Mouse (Mus musculus): ENCODE data around the gene Pdzrn3. TPM values are rescaled to one million over a fixed set of nuclear protein-coding genes. Genes with fewer than 3 reads are reported as not detected.

The Pdzrn3 gene
- total RNA-seq, 2 experiments from 2014 or later, result 28.6 to 40.4 TPM

DNA sequence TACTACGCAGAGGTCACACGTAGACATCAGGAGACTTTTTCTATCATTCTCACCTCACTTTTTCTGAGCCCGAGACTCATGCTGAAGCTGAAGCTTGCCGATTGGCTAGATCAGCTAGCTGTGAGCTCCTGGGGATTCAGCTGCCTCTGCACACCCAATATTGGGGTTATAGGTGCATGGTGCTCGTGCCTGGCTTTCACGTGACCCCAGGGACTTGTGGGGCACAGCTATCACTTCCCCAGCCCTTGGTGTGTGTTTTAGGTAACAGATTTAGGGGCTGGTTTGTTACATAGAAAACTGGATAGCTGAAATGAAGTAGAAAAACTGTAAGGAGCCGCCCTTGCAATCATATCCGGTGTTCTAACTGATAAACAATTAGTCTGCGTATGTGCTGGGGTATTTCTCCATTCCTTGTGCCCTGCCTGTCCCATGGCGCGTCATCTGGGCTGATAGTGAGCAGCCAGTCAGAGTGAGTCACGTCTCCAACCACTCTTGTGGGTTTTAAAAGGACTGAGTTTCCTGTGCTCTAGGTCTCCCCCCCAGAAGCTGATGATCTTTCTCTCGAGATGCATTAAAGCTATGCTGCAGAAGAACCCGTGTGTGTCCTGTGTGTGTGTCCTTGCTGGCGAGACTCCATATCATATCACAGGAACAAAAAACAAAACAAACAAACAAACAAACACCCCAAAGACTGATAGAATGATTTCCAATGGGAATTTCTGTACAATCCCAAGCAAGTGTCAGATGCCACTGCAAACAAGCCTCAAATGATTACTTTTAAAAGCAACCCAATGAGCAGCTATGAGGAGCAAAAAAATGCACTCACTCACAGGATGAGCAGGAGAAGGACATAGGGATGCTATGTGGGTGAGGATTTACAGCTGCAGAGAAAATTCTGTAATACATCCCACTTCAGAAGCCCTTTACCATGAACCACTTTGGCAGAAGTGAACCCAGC is 79.9 kb downstream of the Pdzrn3 start:
- intact Hi-C loops (cut with DNase I), result no loop called here
- DNase-seq, result no peak

DNA sequence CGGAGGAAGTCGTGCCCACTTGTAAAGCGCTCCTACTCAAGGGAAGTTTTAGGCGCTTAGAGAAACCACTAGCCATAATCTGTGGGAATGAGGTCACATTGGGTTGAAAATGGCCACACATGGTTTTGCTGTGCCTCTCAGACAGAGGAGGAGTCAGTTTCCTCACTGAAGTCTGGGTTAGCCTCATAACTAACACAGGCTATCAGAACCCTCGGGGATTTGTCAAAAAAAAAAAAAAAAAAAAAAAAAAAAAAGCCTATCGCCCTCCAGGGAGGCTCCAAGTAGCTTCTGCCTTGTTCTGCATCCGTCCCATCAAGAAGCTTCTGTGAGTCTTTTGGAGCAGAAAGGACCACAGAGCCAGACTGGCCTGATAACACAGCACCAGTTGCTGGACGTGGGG is 80.7 kb downstream of the Pdzrn3 start:
- intact Hi-C loops (cut with DNase I), result no loop called here

DNA sequence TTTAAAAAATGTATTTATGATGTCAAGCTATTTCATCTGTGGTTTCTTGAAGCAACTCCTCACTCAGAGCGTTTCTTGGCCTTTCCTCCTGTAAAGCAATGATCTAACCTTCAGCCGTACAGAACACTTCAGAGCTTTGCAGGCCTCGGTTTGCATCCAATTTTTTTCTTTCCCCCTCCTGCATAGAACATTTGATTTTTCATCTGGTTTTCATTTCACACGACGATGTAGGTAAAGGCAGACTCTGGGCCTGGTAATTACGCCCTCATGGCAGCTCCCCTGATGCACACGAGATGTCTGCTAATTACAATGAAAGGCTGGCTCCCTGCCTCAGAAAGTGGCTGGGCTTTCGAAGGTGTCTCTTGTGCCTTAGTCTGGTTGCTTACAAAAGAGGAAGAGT is 81.4 kb downstream of the Pdzrn3 start:
- intact Hi-C loops (cut with DNase I), result no loop called here

More for the DNA sequence above, 80.7 kb downstream of the Pdzrn3 start:
- no peak for DNase-seq

DNA sequence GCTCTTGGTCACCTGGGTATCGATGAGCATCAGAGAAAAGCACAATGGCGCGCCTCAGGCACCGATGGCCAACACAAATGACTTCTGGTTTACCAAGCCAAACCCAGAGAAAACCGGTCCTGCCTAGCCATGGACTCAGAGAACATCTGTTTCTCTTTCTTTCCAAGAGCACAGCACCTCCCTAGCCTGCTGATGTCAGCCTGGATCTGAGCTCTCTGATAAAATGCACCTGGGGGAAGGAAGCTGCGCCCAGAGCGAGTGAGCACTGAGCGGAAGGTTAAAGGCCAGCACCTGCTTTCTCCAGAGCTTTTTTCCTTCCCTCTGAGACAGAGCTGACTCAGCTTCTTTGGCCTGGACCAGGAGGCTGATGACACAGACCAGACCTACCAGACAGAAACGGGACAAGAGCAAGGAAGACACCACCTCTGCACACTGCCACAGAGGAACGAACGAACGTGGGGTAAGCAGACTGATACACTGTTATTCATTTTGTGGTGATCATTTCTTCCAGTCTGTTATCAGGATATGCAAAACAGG is 84.6 kb downstream of the Pdzrn3 start:
- intact Hi-C loops (cut with DNase I), result no loop called here
- DNase-seq, result no peak

More for the DNA sequence above, 81.4 kb downstream of the Pdzrn3 start:
- no peak for DNase-seq

GRCm38 (mm10) chr6:101291944-101292343 is 85.8 kb downstream of the Pdzrn3 start:
- intact Hi-C loops (cut with DNase I), result no loop called here
- no peak for DNase-seq

DNA sequence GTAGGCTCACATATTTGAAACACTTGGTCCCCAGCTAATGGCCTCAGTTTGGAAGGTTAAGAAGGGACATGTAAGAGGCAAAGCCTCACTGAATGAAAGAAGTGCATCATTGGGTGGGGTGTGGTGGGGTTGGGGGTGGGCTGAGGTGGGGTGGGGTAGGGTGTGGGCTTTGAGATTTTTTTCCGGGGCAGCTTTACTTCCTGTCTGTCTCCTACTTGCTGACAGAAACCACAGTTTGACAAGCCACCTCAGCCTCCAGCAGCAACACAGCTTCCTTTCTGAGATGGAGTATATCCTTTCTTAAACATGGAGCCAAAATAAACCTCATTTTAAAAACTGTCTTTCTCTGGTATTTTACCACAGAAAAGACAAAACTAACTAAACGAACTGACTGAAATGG is 87.5 kb downstream of the Pdzrn3 start:
- no peak for DNase-seq
- intact Hi-C loops (cut with DNase I), result no loop called here

- DNase-seq, result no peak
- intact Hi-C loops (cut with DNase I), result no loop called here
These were observed 88.3 kb downstream of the Pdzrn3 start for GRCm38 (mm10) chr6:101289428-101289827.

- DNase-seq, result no peak
These were observed 90.0 kb downstream of the Pdzrn3 start for GRCm38 (mm10) chr6:101287566-101288173.

GRCm38 (mm10) chr6:101287077-101287476 is 90.6 kb downstream of the Pdzrn3 start:
- no peak for DNase-seq

More at GRCm38 (mm10) chr6:101287566-101288173, 90.0 kb downstream of the Pdzrn3 start:
- intact Hi-C loops (cut with DNase I), result no loop called here

DNA sequence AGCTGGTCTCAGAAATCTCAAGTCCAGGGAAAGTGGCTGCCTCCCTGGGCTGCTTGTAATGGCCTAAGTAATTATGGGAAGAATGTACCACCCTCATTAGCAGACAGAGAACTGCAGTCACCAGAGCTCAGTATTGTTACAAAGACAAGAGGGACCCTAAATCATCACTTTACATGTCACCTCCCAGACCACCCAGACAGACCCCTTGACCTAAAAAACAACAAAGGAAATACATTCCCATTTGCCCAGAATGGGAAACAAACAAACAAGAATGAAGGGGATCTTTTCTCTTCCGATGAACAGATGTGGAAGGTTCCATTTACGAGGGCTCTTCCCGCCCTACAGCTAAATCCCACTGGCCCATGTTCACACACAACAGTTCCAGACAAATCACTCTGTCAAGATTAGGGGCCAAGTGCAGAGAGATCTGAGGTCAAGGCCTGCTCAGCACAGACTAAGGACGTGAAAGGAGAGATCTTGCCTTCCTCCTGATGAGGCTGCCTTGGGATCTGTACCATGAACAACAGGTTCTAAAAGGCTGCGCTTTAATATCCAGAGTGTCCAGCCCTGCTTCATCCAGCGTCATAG is 93.2 kb downstream of the Pdzrn3 start:
- intact Hi-C loops (cut with DNase I), result no loop called here
- DNase-seq, result no peak

More at GRCm38 (mm10) chr6:101287077-101287476, 90.6 kb downstream of the Pdzrn3 start:
- intact Hi-C loops (cut with DNase I), result no loop called here

DNA sequence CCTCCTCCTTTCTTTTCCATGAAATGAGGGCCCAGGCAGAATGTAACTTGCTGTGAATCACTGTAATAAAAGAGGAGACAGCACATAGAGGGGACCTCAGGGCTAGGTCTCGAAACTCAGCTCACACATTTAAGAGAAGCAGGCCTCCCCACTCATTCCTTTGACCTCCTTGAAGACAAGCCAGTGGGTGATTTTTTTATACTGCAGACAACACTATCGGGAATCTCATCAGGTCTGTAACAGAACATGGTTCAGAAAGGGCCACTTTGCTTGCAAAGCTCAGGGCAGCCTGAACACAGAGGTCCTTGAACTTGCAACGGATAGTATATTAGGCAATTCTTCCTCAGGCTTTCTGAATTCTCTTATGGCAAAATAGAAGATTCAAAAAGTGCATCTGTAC is 93.8 kb downstream of the Pdzrn3 start:
- no peak for DNase-seq
- intact Hi-C loops (cut with DNase I), result no loop called here

GRCm38 (mm10) chr6:101281644-101282043 is 96.1 kb downstream of the Pdzrn3 start:
- no peak for DNase-seq
- intact Hi-C loops (cut with DNase I), result no loop called here

DNA sequence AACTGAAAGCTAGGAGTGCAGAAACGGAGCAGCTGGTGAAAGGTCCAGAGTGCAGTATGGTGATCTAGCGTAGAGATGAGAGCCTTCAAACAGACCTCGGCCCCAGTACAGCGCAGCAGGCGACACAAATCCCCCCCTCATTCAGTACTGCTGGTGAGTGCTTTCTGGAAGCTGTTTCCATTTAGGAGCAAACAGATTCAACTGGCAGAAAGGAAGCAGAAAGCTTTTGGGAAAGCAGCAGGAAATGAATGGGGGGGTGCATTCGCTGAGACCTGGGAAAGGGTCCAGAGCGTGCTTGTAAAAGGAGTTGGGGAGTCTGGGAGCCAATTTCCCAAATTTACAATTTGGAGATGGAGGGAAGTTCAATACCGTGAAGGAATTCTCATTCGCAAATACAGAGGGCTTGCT is 96.9 kb downstream of the Pdzrn3 start:
- intact Hi-C loops (cut with DNase I), result no loop called here
- DNase-seq, result no peak

DNA sequence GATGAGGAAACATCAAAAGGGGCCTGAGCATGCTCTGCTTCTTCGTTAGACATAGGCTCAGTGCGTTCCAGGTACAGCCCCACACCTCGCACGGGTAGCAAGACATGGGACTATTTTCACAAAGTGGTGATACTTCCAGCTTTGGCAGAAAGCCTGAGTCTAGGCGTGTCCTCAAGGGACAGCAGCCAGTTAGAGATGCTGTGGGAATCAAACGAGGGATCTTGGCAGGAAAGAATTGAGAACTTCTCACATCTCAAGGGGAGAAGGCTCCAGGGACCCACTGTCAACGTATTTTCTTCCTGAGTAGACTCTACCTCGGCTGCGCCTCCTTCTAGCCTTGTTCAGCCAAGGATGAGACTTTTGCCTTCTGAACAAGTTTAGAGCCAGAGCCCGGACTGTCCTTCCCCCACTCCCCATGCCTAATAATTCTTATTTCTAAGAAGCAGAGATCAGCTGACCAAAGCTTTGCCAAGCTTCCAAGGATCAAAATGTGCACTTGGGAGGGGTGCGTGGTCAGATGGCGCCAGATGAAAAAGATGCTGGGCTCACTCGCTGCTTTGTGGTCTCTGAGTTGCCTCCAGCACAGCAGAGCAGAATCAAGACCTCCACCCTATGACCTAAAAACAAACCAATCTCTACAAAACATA is 99.3 kb downstream of the Pdzrn3 start:
- DNase-seq, result peak; percentile 18 to 30
- intact Hi-C loops (cut with DNase I), result loop anchor here (5.0 kb wide), 1 partner anchor 49 kb away; no protein-coding TSS in a partner anchor

DNA sequence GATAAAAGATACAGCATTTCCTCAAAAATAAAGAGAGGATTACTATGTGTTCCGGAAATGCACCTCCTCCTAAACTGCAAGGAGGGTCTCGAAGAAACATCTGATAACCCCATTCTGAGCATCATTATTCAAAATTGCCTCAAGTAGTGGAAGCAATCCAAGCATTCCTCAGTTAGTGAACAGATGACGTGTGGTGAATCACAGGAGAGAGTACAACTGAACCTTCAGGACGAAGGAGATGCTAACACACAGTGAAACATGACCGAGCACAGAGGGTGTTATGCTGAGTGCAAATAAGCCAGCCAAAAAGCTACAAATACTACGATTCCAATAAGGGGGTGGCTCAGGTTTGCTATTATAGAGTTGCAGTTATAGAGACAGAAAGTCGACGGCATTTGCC is 101.4 kb downstream of the Pdzrn3 start:
- intact Hi-C loops (cut with DNase I), result loop anchor here (5.0 kb wide), 1 partner anchor 51 kb away; no protein-coding TSS in a partner anchor
- no peak for DNase-seq

- intact Hi-C loops (cut with DNase I), result loop anchor here (2.0 to 5.0 kb wide), 2 partner anchors 51 to 99 kb away; no protein-coding TSS in a partner anchor
- no peak for DNase-seq
These were observed 101.9 kb downstream of the Pdzrn3 start for GRCm38 (mm10) chr6:101275806-101276205.

GRCm38 (mm10) chr6:101274846-101275245 is 102.9 kb downstream of the Pdzrn3 start:
- intact Hi-C loops (cut with DNase I), result loop anchor here (2.0 to 5.0 kb wide), 2 partner anchors 52 to 100 kb away; no protein-coding TSS in a partner anchor
- DNase-seq, result no peak

- no peak for DNase-seq
- intact Hi-C loops (cut with DNase I), result no loop called here
These were observed 105.4 kb downstream of the Pdzrn3 start for GRCm38 (mm10) chr6:101272256-101272655.

DNA sequence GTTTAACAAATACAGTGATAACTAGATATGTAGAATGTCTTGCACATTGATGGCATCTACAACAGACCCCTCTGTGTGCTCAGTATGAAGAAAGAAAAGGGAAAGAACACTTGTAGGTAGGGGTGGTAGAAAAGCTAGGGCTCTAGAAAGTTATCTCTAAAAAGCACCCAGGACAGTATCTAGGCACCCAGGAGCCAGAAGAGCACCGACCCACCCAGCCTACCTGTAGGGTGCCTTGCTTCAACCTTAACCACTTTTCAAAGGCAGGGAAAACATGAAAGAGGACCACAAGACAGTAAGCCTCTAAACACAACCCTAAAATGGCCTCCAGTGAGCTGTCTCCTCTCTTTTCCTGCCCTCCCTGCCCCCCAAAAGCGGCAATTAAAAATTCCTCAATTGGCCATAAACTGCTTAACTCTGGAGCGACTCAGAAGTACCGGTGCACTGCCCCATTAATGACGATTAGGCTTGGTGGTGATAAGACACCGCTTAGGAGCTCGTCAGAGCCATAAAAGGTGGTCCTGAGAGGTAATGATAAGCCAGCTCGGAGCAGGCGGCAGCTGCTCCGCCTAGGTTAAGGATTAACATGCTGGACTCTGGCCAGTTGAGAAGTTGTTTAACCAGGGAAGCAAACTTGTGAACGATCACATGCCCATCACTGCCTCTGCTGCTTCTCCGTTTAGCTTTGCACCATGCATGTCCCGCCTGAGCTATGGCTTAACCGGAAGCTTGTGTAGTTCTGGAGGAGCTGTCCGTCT is 106.1 kb downstream of the Pdzrn3 start:
- no peak for DNase-seq
- intact Hi-C loops (cut with DNase I), result no loop called here

Data from heart, postnatal 36 days (tissue).